Mouse (Mus musculus) layer of hippocampus, adult 2 months (tissue): ENCODE measurements around the gene Rnf182. TPM values are rescaled to one million over a fixed set of nuclear protein-coding genes. Genes with fewer than 3 reads are reported as not detected.

Experiments
- DNase-seq, 2 experiments: peaks; one replicate each; pipeline ENCODE4 v3.0.0; 2022; ENCODE audit warnings: low spot score in 2 of 2
- H3K27ac ChIP-seq: fragments of 200-600 bp; 2 replicates; pipeline ENCODE4 v1.8.1; 2022
- H3K4me3 ChIP-seq: fragments of 200-600 bp; 2 replicates; pipeline ENCODE4 v1.8.1; 2022; ENCODE audit warnings: mild to moderate bottlenecking
- CTCF ChIP-seq: fragments of 200-600 bp; conservative IDR thresholded peaks from 2 replicates; pipeline ENCODE4 v1.8.1; 2022; ENCODE audit warnings: antibody characterized with exemption, mild to moderate bottlenecking, moderate library complexity
- total RNA-seq, 2 experiments: library from RNA; stranded (reverse); gene quantifications; 2 replicates each; pipeline ENCODE4 v1.2.3; 2021

Gene Rnf182
- total RNA-seq, 2 experiments from 2014 or later, result 35.8 to 37.8 TPM

DNA sequence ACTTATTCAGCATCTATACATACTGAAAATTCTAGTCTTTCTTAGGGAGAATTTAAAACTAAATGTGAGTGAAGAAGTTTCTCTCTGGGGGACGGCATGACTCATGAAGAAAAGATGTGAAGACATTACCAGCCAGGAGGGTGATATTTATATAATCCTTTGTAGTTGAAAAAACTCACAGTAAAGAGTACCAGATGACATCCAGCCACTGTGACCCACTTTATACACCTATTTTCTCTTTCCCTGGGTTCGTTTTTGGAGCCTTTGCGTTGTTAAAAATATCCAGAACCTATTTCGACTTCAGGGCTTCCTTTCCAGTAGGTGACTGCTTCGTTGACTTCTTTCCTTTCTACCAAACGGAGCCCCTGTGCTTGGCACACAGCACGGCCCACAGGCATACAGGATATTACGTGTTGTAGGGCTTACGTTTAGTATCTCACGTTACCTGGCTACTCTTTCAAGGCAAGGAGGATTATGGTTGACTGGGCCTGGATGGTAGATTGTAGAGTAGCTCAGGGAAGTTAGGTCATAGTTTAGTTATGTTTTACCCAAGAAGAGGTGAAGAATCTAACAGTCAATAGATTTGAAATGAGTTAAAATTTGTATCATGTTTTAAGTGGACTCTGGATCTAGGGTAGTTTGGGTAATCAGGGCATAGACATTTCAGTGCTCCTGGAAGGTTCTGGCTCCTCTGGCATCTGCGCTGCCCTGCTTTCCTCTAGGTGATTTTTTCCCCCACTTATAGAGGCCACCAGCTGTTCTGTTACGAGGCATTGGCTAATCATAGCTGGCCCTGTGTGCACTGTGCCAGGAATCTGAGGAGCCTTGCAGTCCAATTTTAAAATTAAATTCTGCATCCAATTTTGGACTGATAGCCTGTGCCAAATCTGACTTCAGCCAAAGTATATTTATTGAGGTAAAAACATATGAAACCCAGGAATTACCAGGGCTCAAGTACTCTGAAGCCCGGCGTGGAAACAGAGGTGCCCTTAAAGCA, 27.4 kb upstream of the Rnf182 start:
- TF ChIP-seq CTCF, result no peak
- DNase-seq, result no peak
- Histone ChIP-seq H3K4me3 (no peak overlapping the region), H3K27ac (no peak overlapping the region)

DNA sequence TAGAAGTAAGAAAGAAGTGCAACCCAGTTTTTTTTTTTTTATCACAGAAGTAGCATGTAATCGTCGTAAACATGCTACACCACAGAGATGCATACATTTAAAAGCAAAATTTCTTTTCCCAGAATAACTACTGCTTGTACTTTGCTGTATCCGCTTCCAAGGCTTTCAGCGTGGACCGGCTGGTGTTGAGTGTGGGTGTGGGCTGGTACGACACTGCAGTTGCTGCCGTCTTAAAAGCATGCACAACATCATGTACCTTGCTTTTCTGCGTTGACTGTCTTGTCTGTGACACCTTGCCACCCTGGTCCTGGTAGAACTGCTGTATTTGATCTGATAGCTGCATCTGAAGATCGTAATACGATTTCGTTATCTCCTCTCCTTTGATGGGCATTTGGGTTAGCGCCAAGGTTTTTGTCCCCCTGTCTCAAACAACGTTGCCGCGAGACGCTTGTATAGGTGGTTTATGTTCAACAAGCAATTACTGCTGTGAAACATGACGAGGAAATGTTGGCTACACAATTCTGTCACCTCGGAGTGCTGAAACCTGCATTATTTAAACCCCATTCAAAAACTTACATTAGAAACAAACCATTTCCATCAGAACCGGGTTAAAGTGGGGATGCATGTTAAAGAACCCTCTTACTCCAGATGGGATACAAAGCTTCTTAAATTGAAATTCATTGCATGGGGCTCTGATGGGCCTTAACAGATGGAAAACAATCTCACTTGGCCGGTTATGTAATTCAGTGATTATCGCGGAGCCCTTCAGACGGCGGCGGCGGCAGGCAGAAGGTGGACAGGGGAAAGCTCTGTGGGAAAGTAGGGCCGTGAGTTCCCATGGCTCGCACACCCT, 23.5 kb upstream of the Rnf182 start:
- no peak for DNase-seq
- Histone ChIP-seq H3K4me3 (no peak overlapping the region; the same call in 1 of the 2 replicates), H3K27ac (peak overlapping the region; percentile 64)
- no peak for TF ChIP-seq CTCF

DNA sequence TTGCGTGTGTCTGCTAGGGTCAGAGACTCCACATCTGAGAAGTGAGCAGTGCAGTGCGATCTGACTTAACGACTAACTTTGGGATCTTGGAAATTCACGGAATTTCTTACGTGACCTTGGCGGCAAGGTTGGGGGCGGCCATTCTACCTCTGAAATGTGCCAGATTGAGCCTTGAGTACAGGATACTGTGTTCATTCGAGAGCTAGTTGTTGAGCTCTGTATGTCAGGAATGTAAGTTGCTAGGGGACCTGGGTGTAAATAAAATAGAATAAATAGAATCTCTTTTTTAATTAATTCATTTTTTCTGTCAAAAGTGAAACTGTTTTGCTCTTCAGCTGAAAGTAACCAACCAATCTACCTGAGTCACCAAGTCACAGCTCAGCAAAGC, 22.8 kb upstream of the Rnf182 start:
- DNase-seq, result no peak
- Histone ChIP-seq H3K4me3 (no peak overlapping the region; the same call in 1 of the 2 replicates), H3K27ac (peak overlapping the region; percentile 64)
- TF ChIP-seq CTCF, result no peak

DNA sequence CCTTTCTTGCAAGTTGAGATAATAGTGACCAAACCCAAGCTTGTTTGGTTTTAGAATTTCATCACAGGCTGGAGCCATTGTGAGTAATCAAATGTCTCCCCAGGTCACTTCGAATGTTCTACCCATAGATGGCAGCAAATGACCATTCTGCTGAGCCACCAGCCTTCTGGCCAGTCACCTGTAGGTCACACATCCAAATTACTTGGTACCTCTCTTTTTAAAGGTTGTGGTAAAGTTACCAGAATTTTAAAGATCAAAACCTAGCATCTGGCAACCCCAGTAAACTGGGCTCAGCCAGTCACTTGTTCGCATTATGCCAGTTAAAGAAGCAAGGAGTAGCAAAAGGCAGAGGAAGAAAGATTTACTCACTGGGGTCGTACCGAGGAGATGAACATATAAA, 19.6 kb upstream of the Rnf182 start:
- no peak overlapping the region for H3K4me3 ChIP-seq
- peak in 1 of 2 experiments; percentile 50 for DNase-seq
- TF ChIP-seq CTCF, result peak; percentile 93

DNA sequence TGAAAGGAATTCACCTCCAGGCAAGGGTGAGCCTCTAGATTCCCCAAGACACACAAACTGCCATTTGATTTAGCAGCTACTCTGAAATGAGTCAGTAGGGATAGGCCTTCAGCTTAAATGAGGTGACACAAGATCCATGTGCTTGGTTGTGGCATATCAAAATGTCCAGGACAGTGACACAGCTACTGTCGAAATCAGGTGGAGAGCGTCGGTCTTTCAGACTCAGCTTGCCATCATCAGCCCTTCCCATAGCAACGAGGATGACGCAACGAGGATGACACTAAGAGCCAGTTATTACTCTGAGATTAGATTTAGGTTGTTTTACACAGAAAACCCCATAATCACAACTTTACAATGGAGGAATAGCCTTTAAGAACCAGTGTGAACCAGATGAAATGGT, 14.5 kb upstream of the Rnf182 start:
- H3K27ac ChIP-seq, result no peak overlapping the region
- H3K4me3 ChIP-seq, result no peak overlapping the region
- DNase-seq, result no peak
- no peak for TF ChIP-seq CTCF

More for the DNA sequence above, 19.6 kb upstream of the Rnf182 start:
- peak overlapping the region; percentile 82 for H3K27ac ChIP-seq

DNA sequence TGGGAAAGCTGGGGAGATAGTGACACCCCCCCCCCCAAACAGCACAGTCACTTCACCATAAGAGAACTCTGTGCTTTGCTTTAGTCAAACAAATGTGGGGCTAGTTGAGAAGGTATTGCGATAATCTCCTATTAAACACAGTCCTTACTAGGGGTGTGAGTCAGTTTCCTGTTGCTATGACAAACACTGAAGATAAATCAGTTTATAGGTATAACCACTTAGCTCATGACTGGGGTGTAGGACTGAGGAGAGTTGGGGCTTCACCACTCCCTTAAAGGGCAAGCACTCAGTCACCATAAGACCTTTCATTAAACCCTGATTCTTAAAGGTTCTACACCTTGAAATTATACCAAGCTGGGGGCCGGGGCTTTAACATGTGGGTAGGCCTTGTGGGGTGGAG, 13.1 kb upstream of the Rnf182 start:
- no peak for DNase-seq
- TF ChIP-seq CTCF, result no peak
- no peak overlapping the region for H3K4me3 ChIP-seq
- H3K27ac ChIP-seq, result no peak overlapping the region

DNA sequence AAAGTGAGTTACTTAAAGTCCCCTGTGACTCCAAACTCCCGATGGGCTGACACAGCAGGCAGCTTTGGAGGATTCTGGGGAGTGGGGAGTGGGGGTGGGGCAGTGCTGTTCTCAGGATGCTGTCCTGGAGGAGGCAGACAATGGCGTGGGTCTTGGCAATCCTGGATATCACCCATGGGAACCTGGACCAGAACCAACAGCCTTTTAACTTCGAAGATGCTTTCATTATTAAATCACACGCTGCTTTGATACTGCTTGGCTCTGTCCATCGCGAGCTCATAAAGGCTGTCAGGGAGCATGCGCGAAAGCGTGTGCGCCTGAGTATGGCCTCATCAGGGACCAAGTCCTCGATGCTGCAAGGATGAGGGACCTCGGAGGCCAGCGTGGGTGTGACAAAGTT, 12.5 kb upstream of the Rnf182 start:
- TF ChIP-seq CTCF, result no peak
- peak overlapping the region; percentile 39 for H3K27ac ChIP-seq
- DNase-seq, result no peak
- H3K4me3 ChIP-seq, result peak overlapping the region; percentile 38

DNA sequence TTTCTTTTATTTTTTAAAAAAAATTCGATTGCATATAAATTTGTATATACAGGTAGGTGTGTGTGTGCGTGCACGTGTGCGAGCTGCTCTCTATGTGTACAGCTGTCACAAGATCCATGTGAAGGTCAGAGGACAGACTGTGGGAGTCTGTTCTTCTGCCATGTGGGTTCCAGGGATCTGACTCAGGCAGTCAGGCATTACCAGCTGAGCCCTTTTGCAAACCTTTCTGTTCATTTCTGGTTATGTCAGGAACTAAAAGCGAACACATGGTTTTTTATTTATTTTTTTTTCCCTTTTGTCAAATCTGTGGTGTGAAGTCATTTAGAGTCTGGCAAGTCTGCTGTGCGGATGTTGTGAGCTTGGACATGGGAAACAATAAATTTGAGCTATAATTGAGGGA, 6.7 kb upstream of the Rnf182 start:
- peak overlapping the region; percentile 80 for H3K27ac ChIP-seq
- H3K4me3 ChIP-seq, result no peak overlapping the region
- no peak for DNase-seq
- no peak for TF ChIP-seq CTCF

DNA sequence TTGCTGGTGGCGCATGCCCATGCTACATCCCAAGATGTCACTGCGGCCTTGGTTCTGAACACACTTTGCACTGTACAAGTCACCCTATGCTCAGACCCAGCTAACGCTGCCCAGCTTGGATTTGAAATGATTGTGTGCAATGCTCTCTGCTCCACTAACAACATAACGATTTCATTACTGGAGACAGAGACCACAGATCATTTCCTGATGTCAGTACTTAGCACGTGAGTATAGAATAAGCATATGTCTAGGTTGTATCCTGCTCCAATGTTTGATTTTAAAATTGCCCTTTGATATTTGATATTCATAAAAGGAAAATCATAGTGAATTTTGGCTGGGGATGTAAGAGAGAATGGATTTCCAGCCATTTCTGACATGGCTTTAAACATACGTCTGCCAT, 3.5 kb upstream of the Rnf182 start:
- Histone ChIP-seq H3K4me3 (no peak overlapping the region), H3K27ac (no peak overlapping the region)
- no peak for DNase-seq
- TF ChIP-seq CTCF, result no peak

DNA sequence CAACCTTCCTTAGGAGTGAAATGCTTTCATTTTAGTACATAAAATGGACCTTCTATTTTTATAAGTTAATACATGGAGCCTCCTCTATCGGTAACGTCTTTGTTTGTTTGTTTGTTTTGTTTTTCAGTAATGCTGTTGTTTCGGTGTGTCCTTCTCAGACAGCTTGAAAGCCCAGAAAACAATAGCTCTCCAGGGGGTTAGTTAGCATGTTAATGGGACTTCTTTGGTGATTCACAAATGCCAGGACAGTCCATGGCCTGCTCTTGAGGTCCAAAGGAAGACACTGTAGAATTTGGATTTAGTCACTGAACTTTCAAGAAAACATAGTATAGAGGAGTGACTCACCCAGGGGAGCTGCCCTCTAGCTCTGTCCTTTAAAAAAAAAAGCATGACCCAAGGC, 843 bp upstream of the Rnf182 start:
- no peak overlapping the region for H3K4me3 ChIP-seq
- peak overlapping the region; percentile 96 for H3K27ac ChIP-seq
- no peak for TF ChIP-seq CTCF
- no peak for DNase-seq

DNA sequence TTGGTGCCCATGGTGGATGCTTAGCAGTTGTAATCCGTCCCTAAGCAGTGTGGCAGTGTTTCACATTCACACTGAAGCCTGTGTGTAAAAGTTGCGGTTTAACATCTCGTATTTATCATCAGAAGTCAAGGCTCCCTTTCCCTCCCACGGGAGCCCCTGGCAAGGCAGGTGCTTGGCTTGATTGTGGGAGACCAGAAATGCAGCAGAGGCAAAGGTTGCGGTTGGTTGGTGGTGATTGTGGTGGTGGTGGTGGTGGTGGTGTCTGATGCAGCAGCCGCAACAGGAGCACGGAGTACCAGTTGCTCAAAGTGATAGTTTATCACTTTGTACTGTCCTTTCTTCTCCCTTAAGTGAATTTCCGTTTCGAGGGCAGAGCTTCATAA, 325 bp upstream of the Rnf182 start:
- Histone ChIP-seq H3K4me3 (peak overlapping the region; percentile 69), H3K27ac (peak overlapping the region; percentile 96)
- TF ChIP-seq CTCF, result no peak
- no peak for DNase-seq

DNA sequence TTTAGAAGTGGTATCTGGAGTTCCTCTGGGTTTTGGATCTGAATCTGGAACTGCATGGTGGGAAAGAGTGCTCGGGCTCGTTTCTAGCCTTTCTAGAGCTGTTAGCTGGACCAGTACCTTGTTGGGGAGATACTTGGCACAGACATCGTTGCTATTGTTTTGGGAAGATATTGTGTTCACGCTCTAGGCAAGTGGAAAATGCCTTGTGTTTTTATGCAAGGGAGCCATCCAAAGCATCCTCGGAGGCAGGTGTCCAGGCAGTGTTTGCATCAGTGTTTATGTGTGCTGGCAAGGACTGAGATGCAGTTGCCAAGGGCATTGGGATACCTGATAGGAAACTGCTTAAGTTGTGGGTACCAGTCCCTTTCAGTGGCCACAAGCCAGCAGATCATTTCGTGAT, 1.0 kb downstream of the Rnf182 start:
- no peak for DNase-seq
- peak overlapping the region; percentile 96 for H3K27ac ChIP-seq
- TF ChIP-seq CTCF, result no peak
- peak overlapping the region; percentile 69 for H3K4me3 ChIP-seq

DNA sequence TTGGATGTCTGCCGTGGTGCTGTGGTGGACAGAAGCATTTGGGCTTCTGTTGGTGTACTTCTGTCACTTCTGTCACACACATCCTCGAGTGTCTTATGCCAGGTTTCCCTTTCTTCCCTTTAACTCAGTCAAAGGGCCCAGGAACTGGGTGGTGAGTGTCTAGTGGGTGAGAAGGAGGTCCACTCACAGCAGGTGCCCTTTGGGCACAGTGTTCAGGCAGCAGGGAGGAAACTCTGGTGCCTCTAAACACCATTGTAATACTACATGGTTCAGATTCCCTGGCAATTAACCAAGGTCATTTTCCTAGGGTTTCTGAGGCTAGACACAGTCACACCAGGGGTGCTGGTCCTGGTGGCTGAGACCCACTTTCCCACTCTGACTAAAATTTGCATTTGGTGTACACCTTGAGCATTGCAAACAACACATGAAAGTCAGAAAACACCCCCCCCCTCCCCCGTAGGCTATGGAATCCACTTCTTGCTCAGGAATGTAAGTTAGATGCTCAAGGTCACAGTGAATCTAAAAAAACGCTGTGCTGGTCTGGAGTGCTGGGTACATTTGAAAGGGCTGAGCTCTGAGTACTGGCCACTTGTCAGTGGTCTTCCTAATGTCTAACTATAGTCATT, 4.2 kb downstream of the Rnf182 start:
- no peak overlapping the region; the same call in 1 of the 2 replicates for H3K4me3 ChIP-seq
- peak overlapping the region; percentile 96 for H3K27ac ChIP-seq
- no peak for DNase-seq
- no peak for TF ChIP-seq CTCF
